Mouse (Mus musculus) limb, embryonic 11.5 days (tissue): Measurements from ENCODE around the gene Blvrb. TPM values are rescaled to one million over a fixed set of nuclear protein-coding genes. Genes with fewer than 3 reads are reported as not detected.

Experiments used
- ATAC-seq: fragments of 200-750 bp; cut with Nextera tagmentation; 2 replicates; pipeline ENCODE4 v1.8.0; 2017; ENCODE audit warnings: low read depth; ENCODE audit not compliant: insufficient number of reproducible peaks, low FRiP score, low TSS enrichment
- DNase-seq: peaks from one replicate; pipeline ENCODE4 v3.0.0-alpha.2; 2015; ENCODE audit warnings: low spot score
- H3K27ac ChIP-seq: fragments of 300-500 bp; sonication (generic); replicated peaks from 2 replicates; pipeline ENCODE4 v1.5.1; 2014; ENCODE audit warnings: low read depth, mild to moderate bottlenecking, low read length
- H3K27me3 ChIP-seq: fragments of 300-500 bp; sonication (generic); 2 replicates; pipeline ENCODE4 v1.6.1; 2014; ENCODE audit warnings: mild to moderate bottlenecking, low read length, mixed read lengths; ENCODE audit not compliant: control insufficient read depth, insufficient read depth
- H3K36me3 ChIP-seq: fragments of 300-500 bp; sonication (generic); 2 replicates; pipeline ENCODE4 v1.6.1; 2014; ENCODE audit warnings: mild to moderate bottlenecking, low read length, moderate library complexity, mixed read lengths; ENCODE audit not compliant: control insufficient read depth, insufficient read depth
- H3K4me1 ChIP-seq: fragments of 300-500 bp; sonication (generic); 2 replicates; pipeline ENCODE4 v1.6.1; 2014; ENCODE audit warnings: low read length, mixed read lengths; ENCODE audit not compliant: control insufficient read depth, insufficient read depth
- H3K4me2 ChIP-seq: fragments of 300-500 bp; sonication (generic); 2 replicates; pipeline ENCODE4 v1.6.1; 2014; ENCODE audit warnings: low read depth, mild to moderate bottlenecking, moderate library complexity; ENCODE audit not compliant: severe bottlenecking
- H3K4me3 ChIP-seq: fragments of 300-500 bp; sonication (generic); 2 replicates; pipeline ENCODE4 v1.5.1; 2014; ENCODE audit warnings: low read depth, low read length
- H3K9ac ChIP-seq: fragments of 300-500 bp; sonication (generic); 2 replicates; pipeline ENCODE4 v1.6.1; 2014; ENCODE audit warnings: mild to moderate bottlenecking, low read length
- H3K9me3 ChIP-seq: fragments of 300-500 bp; sonication (generic); 2 replicates; pipeline ENCODE4 v1.6.1; 2016; ENCODE audit warnings: low read length; ENCODE audit not compliant: control insufficient read depth
- WGBS: fragments of 180-500 bp; shearing (Covaris S2); extraction: QIAGEN DNeasy Blood & Tissue Kit; methylation state at CpG from one replicate; pipeline ENCODE4 v1.1.7; 2014; 5-methylcytosine and 5-hydroxymethylcytosine counted together
- polyA plus RNA-seq: library from polyadenylated mRNA; unstranded; fragments of >200 nt; fragmentation: Nextera tagmentation; extraction: Ambion mirVana; gene quantifications from 2 replicates; pipeline ENCODE4 v1.2.1, GENCODE M21; 2014

Gene Blvrb
- polyA plus RNA-seq, 1 experiment from 2014 or later: 29.0 TPM

DNA sequence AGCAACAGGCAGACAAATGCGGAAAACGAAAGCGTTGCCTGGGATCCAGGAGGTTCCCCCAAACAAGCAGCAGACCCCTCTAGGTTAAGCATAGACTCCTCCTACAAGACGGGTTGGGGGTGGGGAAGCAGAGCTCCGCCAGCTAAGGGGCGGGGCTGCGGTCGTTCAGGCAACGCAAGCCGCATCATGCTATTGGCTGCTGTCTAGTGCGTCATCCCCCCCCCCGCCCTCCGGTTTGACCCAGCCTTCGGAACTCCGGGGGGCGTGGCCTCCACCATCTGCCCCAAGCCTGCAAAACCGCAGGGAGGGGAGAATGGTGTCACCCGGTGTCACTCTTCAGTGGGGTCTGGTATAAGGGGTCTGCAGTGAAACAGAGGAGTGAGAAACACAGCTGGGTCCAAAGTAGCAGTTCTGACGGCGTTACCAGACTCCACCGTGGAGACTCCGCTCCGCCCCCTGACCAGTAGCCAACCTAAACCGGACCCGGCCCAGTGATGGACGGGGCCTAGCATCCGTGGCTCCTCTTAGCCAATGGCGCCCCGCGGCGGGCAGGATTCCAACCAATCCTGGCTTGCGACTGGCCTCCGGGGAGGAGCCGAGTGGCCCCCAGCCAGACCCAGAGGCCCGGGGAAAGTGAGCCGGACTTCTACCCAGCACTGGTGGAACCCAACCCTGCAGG lies 25.5 kb downstream of the Blvrb start, which contains the start of gene Sertad3:
Gene Sertad3 (plus strand): TSS at position 613 of the 679 bp plus-strand sequence.
- no peaks in the 10 kb centered on the region for H3K27me3 ChIP-seq
- H3K9ac ChIP-seq: peak within 1 kb of the TSS; percentile 44
- WGBS: under 1% methylated on average over 36 of the region's 36 CpGs
- peak within 1 kb of the TSS; percentile 72 for H3K27ac ChIP-seq
- no peaks in the 10 kb centered on the region for H3K9me3 ChIP-seq
- H3K4me3 ChIP-seq: peak within 1 kb of the TSS; percentile 58
- ATAC-seq (peak; percentile 94), DNase-seq (peak; percentile 98)
- peak within 1 kb of the TSS; percentile 63 for H3K4me2 ChIP-seq
- no peaks in the 10 kb centered on the region for H3K4me1 ChIP-seq
- H3K36me3 ChIP-seq: peaks cover 2% of the 10 kb centered on the region; the same call in 1 of the 2 replicates

- no peak for DNase-seq
- H3K4me3 ChIP-seq: peak overlapping the region; percentile 58
- WGBS: under 1% methylated on average over 34 of the region's 34 CpGs
- H3K9ac ChIP-seq: peak overlapping the region; percentile 44
- H3K4me1 ChIP-seq: no peaks in the 10 kb centered on the region
- peak overlapping the region; percentile 72 for H3K27ac ChIP-seq
- H3K9me3 ChIP-seq: no peaks in the 10 kb centered on the region
- H3K4me2 ChIP-seq: peak overlapping the region; percentile 63
- no peaks in the 10 kb centered on the region for H3K27me3 ChIP-seq
- ATAC-seq: no peak
- peaks cover 2% of the 10 kb centered on the region; the same call in 1 of the 2 replicates for H3K36me3 ChIP-seq
Measured at GRCm38 (mm10) chr7:27473835-27474489, 26.2 kb downstream of the Blvrb start.

DNA sequence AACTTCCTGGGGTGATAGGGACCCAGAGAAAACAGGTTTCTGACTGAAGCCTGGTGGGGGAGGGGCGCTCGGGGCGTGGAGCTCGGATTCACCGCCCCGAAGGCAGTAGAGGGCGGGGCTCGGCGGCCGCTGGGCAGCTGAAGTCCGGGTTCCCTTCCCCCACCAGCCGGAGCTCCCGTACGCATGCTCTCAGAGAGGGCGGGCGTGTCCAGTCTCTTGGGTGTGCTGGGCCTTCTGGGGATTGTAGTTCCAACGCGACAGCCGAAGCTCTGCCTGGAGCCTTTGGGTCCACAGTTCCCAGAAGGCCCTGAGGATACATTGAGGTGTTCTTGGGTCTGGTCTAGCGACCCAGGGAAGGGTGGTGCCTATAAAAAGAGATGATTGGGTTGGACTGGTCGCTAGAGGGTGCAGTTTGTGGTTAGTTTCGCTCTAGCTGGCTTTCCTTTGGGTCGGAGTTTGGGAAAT lies 26.7 kb downstream of the Blvrb start:
- no peaks in the 10 kb centered on the region for H3K9me3 ChIP-seq
- peaks cover 2% of the 10 kb centered on the region; the same call in 1 of the 2 replicates for H3K36me3 ChIP-seq
- peak overlapping the region; percentile 72; the same call in 1 of the 2 replicates for H3K27ac ChIP-seq
- WGBS: 1% methylated on average over 23 of the region's 23 CpGs
- peak overlapping the region; percentile 44 for H3K9ac ChIP-seq
- no peaks in the 10 kb centered on the region for H3K27me3 ChIP-seq
- ATAC-seq: peak; percentile 87
- H3K4me2 ChIP-seq: peak overlapping the region; percentile 63
- no peaks in the 10 kb centered on the region for H3K4me1 ChIP-seq
- peak; percentile 98 for DNase-seq
- peak overlapping the region; percentile 58 for H3K4me3 ChIP-seq

GRCm38 (mm10) chr7:27475596-27475995 lies 27.8 kb downstream of the Blvrb start:
- H3K4me3 ChIP-seq: no peak overlapping the region

GRCm38 (mm10) chr7:27476098-27476635 lies 28.4 kb downstream of the Blvrb start:
- ATAC-seq (no peak), DNase-seq (no peak)
- Histone ChIP-seq H3K9me3 (no peaks in the 10 kb centered on the region), H3K27me3 (no peaks in the 10 kb centered on the region), H3K36me3 (peaks cover 2% of the 10 kb centered on the region; the same call in 1 of the 2 replicates), H3K27ac (no peak overlapping the region), H3K9ac (no peak overlapping the region), H3K4me1 (0 out of 2 replicates have a peak, but pooled peaks cover 3% of the 10 kb centered on the region), H3K4me2 (no peak overlapping the region), H3K4me3 (no peak overlapping the region)
- WGBS: 93% methylated on average over 14 of the region's 14 CpGs

More at GRCm38 (mm10) chr7:27475596-27475995, 27.8 kb downstream of the Blvrb start:
- Histone ChIP-seq H3K9me3 (no peaks in the 10 kb centered on the region), H3K4me1 (no peaks in the 10 kb centered on the region), H3K27me3 (no peaks in the 10 kb centered on the region), H3K4me2 (no peak overlapping the region), H3K36me3 (peaks cover 2% of the 10 kb centered on the region; the same call in 1 of the 2 replicates), H3K27ac (no peak overlapping the region), H3K9ac (no peak overlapping the region)
- ATAC-seq (no peak), DNase-seq (no peak)
- WGBS: 95% methylated on average over 2 of the region's 2 CpGs

DNA sequence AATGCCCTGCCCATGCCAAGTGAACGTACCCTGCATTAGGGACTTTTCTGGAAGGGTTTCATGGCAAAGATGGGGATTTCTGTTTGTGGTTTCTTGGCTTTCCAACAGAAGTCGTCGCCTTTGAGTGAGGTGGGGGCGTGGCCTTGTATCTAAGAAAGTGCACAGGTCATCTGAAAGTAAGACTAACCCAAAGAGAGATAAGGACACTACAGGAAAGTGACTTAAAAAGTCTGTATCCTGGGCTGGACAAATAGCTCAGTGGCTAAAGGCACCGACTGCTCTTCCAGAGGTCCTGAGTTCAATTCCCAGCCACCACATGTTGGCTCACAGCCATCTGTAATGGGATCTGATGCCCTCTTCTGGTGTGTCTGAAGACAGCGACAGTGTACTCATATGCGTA lies 30.8 kb downstream of the Blvrb start:
- Histone ChIP-seq H3K36me3 (peaks cover 2% of the 10 kb centered on the region; the same call in 1 of the 2 replicates), H3K27me3 (no peaks in the 10 kb centered on the region), H3K4me1 (peaks cover 3% of the 10 kb centered on the region; the same call in 1 of the 2 replicates), H3K9ac (no peak overlapping the region), H3K9me3 (no peaks in the 10 kb centered on the region), H3K27ac (no peak overlapping the region), H3K4me2 (no peak overlapping the region), H3K4me3 (no peak overlapping the region)
- DNase-seq (no peak), ATAC-seq (no peak)
- WGBS: 87% methylated on average over 7 of the region's 7 CpGs

DNA sequence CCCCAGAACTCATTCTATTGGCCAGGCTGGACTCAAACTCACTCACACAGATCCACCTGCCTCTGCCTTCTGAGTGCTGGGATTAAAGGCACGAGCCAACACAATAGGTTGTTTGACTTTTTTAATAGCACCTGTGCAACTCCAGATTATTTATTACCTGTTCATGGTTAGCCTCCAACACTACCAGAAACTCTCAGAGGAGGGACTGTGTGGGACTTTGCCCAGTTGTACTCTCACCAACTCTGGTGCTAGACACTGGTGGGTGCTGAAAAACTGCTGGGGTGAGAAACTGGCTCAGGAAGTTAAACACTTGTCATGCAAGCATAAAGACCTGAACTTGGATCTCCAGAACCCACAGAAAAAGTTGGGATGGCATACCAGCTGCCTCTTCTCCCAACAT lies 32.0 kb downstream of the Blvrb start:
- no peaks in the 10 kb centered on the region for H3K9me3 ChIP-seq
- peaks cover 3% of the 10 kb centered on the region; the same call in 1 of the 2 replicates for H3K4me1 ChIP-seq
- no peaks in the 10 kb centered on the region for H3K27me3 ChIP-seq
- no peak overlapping the region for H3K4me2 ChIP-seq
- WGBS: 66% methylated on average over 1 of the region's 1 CpGs
- H3K4me3 ChIP-seq: no peak overlapping the region
- no peak overlapping the region for H3K9ac ChIP-seq
- no peak for ATAC-seq
- no peak overlapping the region for H3K27ac ChIP-seq
- DNase-seq: no peak
- H3K36me3 ChIP-seq: peaks cover 2% of the 10 kb centered on the region; the same call in 1 of the 2 replicates

DNA sequence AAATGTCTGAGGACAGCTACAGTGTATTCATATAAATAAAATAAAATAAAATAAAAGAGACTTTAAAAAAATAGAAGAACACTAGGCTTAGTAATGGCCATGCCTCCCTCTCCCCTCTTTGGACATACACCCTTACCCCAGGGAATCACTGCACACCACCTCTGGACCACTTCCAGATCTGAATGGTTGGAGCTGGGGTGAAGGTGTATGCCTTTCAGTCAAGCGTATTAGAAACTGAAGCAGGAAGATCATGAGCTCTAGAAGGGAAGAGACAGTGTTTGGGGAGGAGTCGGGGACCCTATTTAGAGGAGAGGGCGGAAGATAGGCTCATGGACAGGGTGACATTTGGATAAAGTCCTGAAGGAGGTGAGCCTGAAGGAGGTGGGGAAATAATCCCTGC lies 32.7 kb downstream of the Blvrb start:
- Histone ChIP-seq H3K4me3 (no peak overlapping the region), H3K27me3 (no peaks in the 10 kb centered on the region), H3K9me3 (no peaks in the 10 kb centered on the region), H3K4me1 (peaks cover 3% of the 10 kb centered on the region; the same call in 1 of the 2 replicates), H3K36me3 (peaks cover 2% of the 10 kb centered on the region; the same call in 1 of the 2 replicates), H3K4me2 (no peak overlapping the region), H3K9ac (no peak overlapping the region), H3K27ac (peak overlapping the region; percentile 36; the same call in 1 of the 2 replicates)
- DNase-seq (no peak), ATAC-seq (no peak)
- 72% methylated on average over 3 of the region's 3 CpGs for WGBS
